Mouse (Mus musculus) lung, embryonic 15.5 days (tissue): ENCODE data around the gene Nrxn1. TPM values are rescaled to one million over a fixed set of nuclear protein-coding genes. Genes with fewer than 3 reads are reported as not detected.

ENCODE experiments used
- ATAC-seq: fragments of 200-750 bp; cut with Nextera tagmentation; 2 replicates; pipeline ENCODE4 v1.8.0; 2017; ENCODE audit warnings: moderate number of reproducible peaks, borderline replicate concordance; ENCODE audit not compliant: low FRiP score, low TSS enrichment; ENCODE audit errors: extremely low read depth
- H3K27ac ChIP-seq: fragments of 300-500 bp; sonication (generic); 2 replicates; pipeline ENCODE4 v1.5.1; 2015; ENCODE audit warnings: moderate library complexity, mild to moderate bottlenecking, inconsistent platforms
- H3K27me3 ChIP-seq: fragments of 300-500 bp; sonication (generic); 2 replicates; pipeline ENCODE4 v1.6.1; 2015; ENCODE audit warnings: inconsistent platforms
- H3K36me3 ChIP-seq: fragments of 300-500 bp; sonication (generic); 2 replicates; pipeline ENCODE4 v1.6.1; 2015; ENCODE audit warnings: inconsistent platforms
- H3K4me1 ChIP-seq: fragments of 300-500 bp; sonication (generic); 2 replicates; pipeline ENCODE4 v1.6.1; 2015; ENCODE audit warnings: inconsistent platforms
- H3K4me2 ChIP-seq: fragments of 300-500 bp; sonication (generic); 2 replicates; pipeline ENCODE4 v1.6.1; 2015; ENCODE audit warnings: inconsistent platforms, mild to moderate bottlenecking, moderate library complexity
- H3K4me3 ChIP-seq: fragments of 300-500 bp; sonication (generic); 2 replicates; pipeline ENCODE4 v1.5.1; 2015; ENCODE audit warnings: mild to moderate bottlenecking, inconsistent platforms
- H3K9ac ChIP-seq: fragments of 300-500 bp; sonication (generic); 2 replicates; pipeline ENCODE4 v1.6.1; 2015; ENCODE audit warnings: inconsistent platforms
- H3K9me3 ChIP-seq: fragments of 300-500 bp; sonication (generic); 2 replicates; pipeline ENCODE4 v1.6.1; 2016; ENCODE audit warnings: inconsistent platforms
- whole genome bisulfite sequencing: fragments of 180-500 bp; shearing (Covaris S2); methylation state at CpG from one replicate; pipeline ENCODE4 v1.1.7; 2015; 5-methylcytosine and 5-hydroxymethylcytosine counted together
- polyA plus RNA-seq: library from polyadenylated mRNA; unstranded; fragments of >200 nt; fragmentation: Nextera tagmentation; extraction: Ambion mirVana; gene quantifications from 2 replicates; pipeline ENCODE4 v1.2.1, GENCODE M21; 2015

Gene Nrxn1
- polyA plus RNA-seq, 1 experiment from 2014 or later = 2.7 TPM

DNA sequence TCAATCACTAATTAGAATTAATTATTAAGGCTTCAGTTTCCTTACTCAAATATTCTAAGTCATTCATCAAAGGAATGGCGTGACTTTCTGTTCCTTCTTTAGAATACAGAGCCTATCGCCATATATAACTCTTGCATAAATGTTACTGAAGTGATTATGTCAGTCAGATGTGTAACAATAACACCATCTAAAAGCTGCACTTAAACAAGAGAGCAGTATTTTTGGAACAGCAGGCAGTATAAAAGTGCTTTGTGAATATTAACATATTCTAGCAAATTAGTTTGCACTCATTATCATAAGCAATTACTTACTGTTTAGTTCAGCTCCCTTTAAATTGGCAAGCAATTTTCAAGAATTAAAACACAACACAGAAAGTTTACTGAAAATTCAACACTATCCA, 716.3 kb downstream of the Nrxn1 start:
- H3K27ac ChIP-seq = no peak overlapping the region
- WGBS = 76% methylated on average over 2 of the region's 2 CpGs
- no peaks in the 10 kb centered on the region for H3K27me3 ChIP-seq
- H3K4me1 ChIP-seq = no peaks in the 10 kb centered on the region
- H3K9me3 ChIP-seq = no peaks in the 10 kb centered on the region
- no peak overlapping the region for H3K4me2 ChIP-seq
- H3K9ac ChIP-seq = no peak overlapping the region
- ATAC-seq = no peak
- no peaks in the 10 kb centered on the region for H3K36me3 ChIP-seq
- H3K4me3 ChIP-seq = no peak overlapping the region

DNA sequence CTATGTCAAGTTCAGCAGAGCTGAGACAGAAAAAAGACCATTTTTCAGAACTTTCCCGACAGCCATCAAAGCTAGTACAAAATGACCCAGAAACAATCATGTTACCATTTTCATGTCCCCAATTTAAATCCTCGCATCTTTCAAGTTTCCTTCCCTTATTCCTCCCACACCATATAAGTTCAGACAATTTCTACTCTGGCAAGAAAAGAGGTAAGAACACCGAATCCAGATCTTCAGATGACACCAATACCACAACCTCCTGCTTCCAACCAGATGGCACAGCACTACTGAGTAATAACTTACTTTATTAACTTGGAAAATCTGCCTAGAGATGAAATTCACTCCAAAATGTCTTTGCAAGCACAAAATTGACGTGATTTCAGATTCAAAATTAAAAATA, 730.7 kb downstream of the Nrxn1 start:
- no peak overlapping the region for H3K4me3 ChIP-seq
- no peak overlapping the region for H3K4me2 ChIP-seq
- ATAC-seq = no peak
- H3K36me3 ChIP-seq = no peaks in the 10 kb centered on the region
- no peak overlapping the region for H3K9ac ChIP-seq
- no peaks in the 10 kb centered on the region for H3K27me3 ChIP-seq
- no peaks in the 10 kb centered on the region for H3K9me3 ChIP-seq
- H3K27ac ChIP-seq = no peak overlapping the region
- no peaks in the 10 kb centered on the region for H3K4me1 ChIP-seq
- WGBS = 80% methylated on average over 4 of the region's 4 CpGs

DNA sequence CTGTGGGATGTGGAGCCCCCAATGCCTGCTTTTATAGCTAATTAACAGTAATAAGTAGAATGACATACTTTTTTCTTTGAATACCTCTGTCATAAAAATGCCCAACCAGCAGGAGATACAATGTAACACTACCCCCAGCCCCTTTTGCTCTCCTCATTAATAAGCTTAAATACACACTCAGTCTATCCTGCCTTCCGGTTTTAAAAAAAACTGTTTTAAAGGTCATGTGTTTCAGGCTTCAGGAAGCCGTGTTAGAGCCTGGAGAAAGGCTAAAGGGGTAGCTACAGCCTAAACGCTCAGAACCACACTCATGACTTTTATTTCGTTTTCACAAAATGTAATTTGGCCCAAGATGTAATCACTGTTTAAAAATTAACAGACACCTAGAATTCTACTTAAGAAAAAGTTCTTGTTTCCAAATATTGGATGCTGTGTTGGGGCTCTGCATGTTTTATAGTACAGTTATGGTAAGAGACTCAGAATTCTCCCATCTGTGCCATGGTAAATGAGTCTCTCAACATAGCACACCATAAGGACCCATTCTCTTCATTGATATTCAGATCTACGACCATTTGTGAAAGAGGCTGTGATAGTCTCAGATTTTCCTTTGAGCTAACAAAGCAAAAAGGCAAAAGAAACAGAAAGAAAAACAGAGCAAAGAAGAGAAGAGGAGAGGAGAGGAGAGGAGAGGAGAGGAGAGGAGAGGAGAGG, 743.3 kb downstream of the Nrxn1 start:
- H3K36me3 ChIP-seq = no peaks in the 10 kb centered on the region
- no peak overlapping the region for H3K9ac ChIP-seq
- no peaks in the 10 kb centered on the region for H3K27me3 ChIP-seq
- WGBS = 43% methylated on average over 5 of the region's 5 CpGs
- no peak overlapping the region for H3K27ac ChIP-seq
- no peaks in the 10 kb centered on the region for H3K9me3 ChIP-seq
- H3K4me3 ChIP-seq = no peak overlapping the region
- H3K4me2 ChIP-seq = no peak overlapping the region
- no peak for ATAC-seq
- no peaks in the 10 kb centered on the region for H3K4me1 ChIP-seq

DNA sequence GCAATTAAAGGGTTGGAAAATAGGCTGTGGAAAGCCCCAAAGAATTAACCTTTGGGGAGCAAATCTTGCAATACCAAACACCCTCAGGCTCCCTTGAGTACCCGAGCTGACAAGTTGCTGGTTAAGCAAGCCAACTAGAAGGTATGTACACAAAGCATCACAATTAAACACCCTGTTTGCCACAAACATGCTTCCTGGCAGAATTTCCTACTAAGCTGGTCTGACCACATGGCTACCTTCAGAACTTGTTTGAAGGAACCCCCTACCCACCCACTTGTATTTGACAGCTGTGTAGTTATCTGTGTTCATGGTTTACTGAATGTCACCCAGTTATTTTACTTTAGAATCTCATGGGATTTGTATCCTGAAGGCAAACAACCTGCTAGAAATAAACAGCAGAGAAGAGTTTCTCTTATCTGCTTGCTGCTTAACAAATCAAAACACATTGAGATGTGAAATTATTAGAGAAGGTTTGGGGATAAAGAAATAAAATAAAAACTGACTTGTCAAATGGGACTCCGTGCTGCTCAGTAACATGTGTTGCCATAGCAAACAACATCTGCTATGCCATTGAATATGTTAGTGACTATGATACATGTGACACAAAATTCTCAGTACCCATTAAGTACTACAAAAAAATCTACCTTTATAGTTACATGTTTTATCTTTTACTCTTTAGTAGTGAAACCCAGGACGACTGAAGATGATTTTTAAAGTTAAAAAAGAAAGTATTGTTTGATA, 746.0 kb downstream of the Nrxn1 start:
- Histone ChIP-seq H3K27ac (no peak overlapping the region), H3K36me3 (no peaks in the 10 kb centered on the region), H3K9ac (no peak overlapping the region), H3K4me2 (no peak overlapping the region), H3K27me3 (no peaks in the 10 kb centered on the region), H3K4me3 (no peak overlapping the region), H3K4me1 (no peaks in the 10 kb centered on the region), H3K9me3 (no peaks in the 10 kb centered on the region)
- no peak for ATAC-seq
- WGBS = 46% methylated on average over 3 of the region's 3 CpGs

DNA sequence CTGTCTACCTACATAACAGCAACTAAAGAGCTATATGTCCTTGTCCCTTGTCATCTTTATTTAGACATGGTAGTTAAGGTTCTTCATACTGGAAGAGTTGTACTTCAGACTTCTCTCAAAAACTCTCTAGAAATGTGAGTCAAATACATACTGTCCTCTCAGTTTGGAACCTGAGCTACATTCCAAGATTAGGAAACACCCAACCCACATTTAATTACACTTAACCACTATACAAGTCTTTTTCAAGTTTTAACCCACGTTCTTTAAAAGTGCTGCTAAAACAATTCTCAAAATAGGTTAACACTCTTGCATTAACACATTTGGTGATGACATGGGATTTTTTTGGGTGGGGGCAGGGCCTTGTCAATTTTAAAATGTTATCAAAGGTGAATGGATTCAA, 759.4 kb downstream of the Nrxn1 start:
- Histone ChIP-seq H3K4me3 (no peak overlapping the region), H3K9ac (no peak overlapping the region), H3K36me3 (no peaks in the 10 kb centered on the region), H3K27ac (no peak overlapping the region), H3K4me2 (no peak overlapping the region), H3K4me1 (no peaks in the 10 kb centered on the region), H3K27me3 (no peaks in the 10 kb centered on the region), H3K9me3 (no peaks in the 10 kb centered on the region)
- 70% methylated on average over 1 of the region's 1 CpGs for WGBS
- no peak for ATAC-seq

DNA sequence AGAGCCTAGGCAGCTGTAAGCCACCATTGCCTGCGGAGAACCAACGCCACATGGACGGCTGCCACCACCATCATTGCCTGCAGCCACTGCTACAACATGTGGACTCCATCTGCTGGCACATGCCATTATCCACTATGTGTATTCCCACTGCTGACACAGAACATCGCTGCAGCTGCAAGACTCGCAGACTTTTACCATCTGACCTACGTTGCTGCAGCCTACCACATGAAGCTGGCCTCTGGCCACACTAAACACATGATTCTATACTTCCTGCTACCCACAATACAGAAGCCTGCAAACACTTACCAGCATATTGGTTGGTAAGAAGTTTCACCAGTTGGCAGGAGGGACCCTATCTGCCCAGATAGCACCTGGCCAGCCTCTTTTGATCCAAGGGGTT, 769.2 kb downstream of the Nrxn1 start:
- H3K4me2 ChIP-seq = no peak overlapping the region
- ATAC-seq = no peak; the same call in 1 of the 2 replicates
- H3K36me3 ChIP-seq = no peaks in the 10 kb centered on the region
- H3K27ac ChIP-seq = no peak overlapping the region
- no peaks in the 10 kb centered on the region for H3K27me3 ChIP-seq
- 73% methylated on average over 6 of the region's 6 CpGs for WGBS
- H3K4me3 ChIP-seq = no peak overlapping the region
- H3K9me3 ChIP-seq = no peaks in the 10 kb centered on the region
- no peak overlapping the region for H3K9ac ChIP-seq
- H3K4me1 ChIP-seq = no peaks in the 10 kb centered on the region

DNA sequence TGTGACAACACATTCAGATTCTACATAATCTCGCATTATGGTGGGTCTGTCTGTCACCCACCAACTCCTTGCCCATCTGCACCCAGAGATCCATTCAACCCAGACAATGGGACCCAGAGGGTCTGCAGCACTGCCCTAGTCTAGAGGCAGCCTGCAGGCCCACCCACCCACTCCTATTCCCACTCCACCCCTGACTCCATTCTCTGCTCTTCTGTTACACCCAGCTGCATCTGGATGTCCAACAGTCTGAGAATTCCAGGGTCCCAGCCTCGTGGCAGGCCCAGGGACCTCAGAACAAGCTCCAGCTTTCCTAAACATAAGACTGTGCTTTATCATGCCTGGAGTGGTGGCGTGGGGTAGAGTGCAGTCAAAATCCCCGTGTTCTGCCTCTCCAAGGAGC, 820.6 kb downstream of the Nrxn1 start:
- Histone ChIP-seq H3K9ac (no peak overlapping the region), H3K4me2 (no peak overlapping the region), H3K27me3 (no peaks in the 10 kb centered on the region), H3K4me3 (no peak overlapping the region), H3K4me1 (no peaks in the 10 kb centered on the region), H3K27ac (no peak overlapping the region), H3K9me3 (no peaks in the 10 kb centered on the region), H3K36me3 (no peaks in the 10 kb centered on the region)
- no peak for ATAC-seq
- WGBS = 52% methylated on average over 4 of the region's 4 CpGs

DNA sequence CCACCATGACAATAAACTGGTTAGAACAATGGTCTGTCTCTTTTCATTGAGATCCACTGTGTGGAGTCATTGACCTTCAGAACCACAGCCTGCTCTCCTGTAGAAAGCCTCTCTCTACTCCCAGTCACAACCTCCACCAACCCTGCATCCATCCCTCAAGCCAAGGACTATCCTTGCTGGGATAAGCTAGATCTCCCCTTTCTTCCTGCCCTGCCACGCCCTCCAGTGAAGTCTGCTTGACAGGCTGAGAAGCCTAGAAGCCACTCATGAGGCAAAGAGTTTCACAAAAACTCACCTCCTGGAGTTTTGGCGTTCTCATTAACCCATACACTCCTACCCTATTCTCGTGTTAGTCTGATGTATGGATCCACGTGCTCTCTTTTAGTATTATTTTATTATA, 821.7 kb downstream of the Nrxn1 start:
- no peak for ATAC-seq
- WGBS = 27% methylated on average over 4 of the region's 4 CpGs
- no peak overlapping the region for H3K27ac ChIP-seq
- no peak overlapping the region for H3K4me2 ChIP-seq
- no peaks in the 10 kb centered on the region for H3K27me3 ChIP-seq
- no peak overlapping the region for H3K4me3 ChIP-seq
- H3K4me1 ChIP-seq = no peaks in the 10 kb centered on the region
- no peaks in the 10 kb centered on the region for H3K9me3 ChIP-seq
- H3K36me3 ChIP-seq = no peaks in the 10 kb centered on the region
- H3K9ac ChIP-seq = no peak overlapping the region

DNA sequence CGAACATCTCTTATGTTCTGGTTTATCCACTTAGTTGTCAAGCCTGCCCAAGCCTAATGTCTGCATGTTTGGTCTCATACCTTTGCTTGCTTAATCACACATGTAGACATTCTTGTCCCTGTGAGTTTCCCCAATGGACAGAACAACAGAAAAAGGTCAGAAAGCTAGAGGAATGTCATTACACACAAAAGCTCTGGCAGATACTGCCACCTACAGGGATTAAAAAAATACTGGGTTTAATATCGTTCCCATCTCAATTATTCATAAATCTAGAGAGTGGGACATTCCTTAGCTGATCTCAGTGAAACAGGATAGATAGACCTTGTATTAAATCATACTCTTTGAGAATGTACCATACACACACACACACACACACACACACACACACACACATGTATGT, 823.7 kb downstream of the Nrxn1 start:
- Histone ChIP-seq H3K36me3 (no peaks in the 10 kb centered on the region), H3K9me3 (no peaks in the 10 kb centered on the region), H3K4me1 (no peaks in the 10 kb centered on the region), H3K27ac (no peak overlapping the region), H3K4me2 (no peak overlapping the region), H3K27me3 (no peaks in the 10 kb centered on the region), H3K4me3 (no peak overlapping the region), H3K9ac (no peak overlapping the region)
- WGBS = 72% methylated on average over 2 of the region's 2 CpGs
- ATAC-seq = no peak

DNA sequence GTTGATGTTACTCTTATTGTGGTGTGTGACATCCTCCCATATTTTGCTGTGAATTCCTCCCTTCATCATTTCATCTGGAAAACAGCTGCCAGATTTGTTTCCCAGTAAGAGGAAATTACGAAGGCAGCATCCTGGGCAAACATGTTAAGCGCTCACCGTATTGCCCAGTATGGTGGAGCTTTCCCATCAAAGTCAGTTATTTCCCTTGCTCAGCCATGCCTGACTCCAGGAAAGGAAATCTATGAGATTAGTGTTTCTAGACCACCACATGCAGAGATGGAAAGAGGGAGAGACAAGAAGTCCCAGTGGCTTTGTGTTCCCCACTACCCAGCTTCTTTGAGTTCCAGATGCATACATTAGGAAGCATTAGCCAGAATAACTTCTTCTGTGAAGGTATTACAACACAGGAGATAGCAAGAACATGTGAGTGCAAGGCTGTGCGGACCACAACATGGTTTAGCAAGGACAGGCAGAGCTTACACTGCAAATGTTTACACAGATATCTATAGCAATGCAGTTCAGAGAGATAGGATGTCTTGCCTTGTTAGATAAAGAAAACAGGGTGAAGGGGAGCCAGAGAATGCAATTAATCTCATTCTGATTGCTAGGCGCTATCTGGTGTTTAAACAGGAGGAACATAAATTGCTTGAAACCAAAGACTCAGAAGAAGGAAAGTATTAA, 839.3 kb downstream of the Nrxn1 start:
- H3K4me2 ChIP-seq = no peak overlapping the region
- no peaks in the 10 kb centered on the region for H3K36me3 ChIP-seq
- 38% methylated on average over 5 of the region's 5 CpGs for WGBS
- no peaks in the 10 kb centered on the region for H3K27me3 ChIP-seq
- H3K4me3 ChIP-seq = no peak overlapping the region
- H3K4me1 ChIP-seq = no peaks in the 10 kb centered on the region
- no peak overlapping the region for H3K9ac ChIP-seq
- ATAC-seq = no peak
- no peaks in the 10 kb centered on the region for H3K9me3 ChIP-seq
- H3K27ac ChIP-seq = no peak overlapping the region

DNA sequence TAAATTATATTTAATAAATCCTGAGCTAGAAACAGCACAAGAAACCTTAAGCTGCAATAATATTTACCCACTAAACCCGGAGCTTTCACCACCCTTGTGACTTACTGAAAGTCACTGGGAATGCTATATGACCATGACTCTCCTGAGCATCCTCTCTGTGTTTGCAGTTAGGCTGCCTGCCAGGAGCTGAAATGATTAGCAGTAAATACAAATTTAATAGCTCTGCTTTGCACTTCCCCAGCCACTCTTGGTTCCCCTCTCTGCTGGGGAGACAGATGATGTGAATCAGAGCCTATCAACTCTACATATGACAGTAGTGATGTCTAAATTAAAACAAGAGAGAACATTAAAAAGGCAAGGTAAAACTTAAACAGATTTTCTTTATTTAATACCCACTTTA, 840.7 kb downstream of the Nrxn1 start:
- Histone ChIP-seq H3K9me3 (no peaks in the 10 kb centered on the region), H3K9ac (no peak overlapping the region), H3K27me3 (no peaks in the 10 kb centered on the region), H3K4me3 (no peak overlapping the region), H3K4me1 (no peaks in the 10 kb centered on the region), H3K36me3 (no peaks in the 10 kb centered on the region), H3K27ac (no peak overlapping the region), H3K4me2 (no peak overlapping the region)
- 60% methylated on average over 1 of the region's 1 CpGs for WGBS
- no peak for ATAC-seq
